Mouse (Mus musculus) liver, embryonic 16.5 days (tissue): ENCODE results near the gene Etv5. TPM values are rescaled to one million over a fixed set of nuclear protein-coding genes. Genes with fewer than 3 reads are reported as not detected.

Source experiments
- ATAC-seq: fragments of 200-750 bp; cut with Nextera tagmentation; 2 replicates; pipeline ENCODE4 v1.8.0; 2017; ENCODE audit warnings: low read depth, mild to moderate bottlenecking, moderate number of reproducible peaks, moderate library complexity
- H3K27ac ChIP-seq: fragments of 300-500 bp; sonication (generic); 2 replicates; pipeline ENCODE4 v1.5.1; 2014; ENCODE audit warnings: mild to moderate bottlenecking, low read length
- H3K27me3 ChIP-seq: fragments of 300-500 bp; sonication (generic); 2 replicates; pipeline ENCODE4 v1.6.1; 2014; ENCODE audit warnings: low read depth, low read length, mixed read lengths; ENCODE audit not compliant: control insufficient read depth, insufficient read depth
- H3K36me3 ChIP-seq: fragments of 300-500 bp; sonication (generic); 2 replicates; pipeline ENCODE4 v1.6.1; 2014; ENCODE audit warnings: mild to moderate bottlenecking; ENCODE audit not compliant: control insufficient read depth, insufficient read depth
- H3K4me1 ChIP-seq: fragments of 300-500 bp; sonication (generic); 2 replicates; pipeline ENCODE4 v1.6.1; 2014; ENCODE audit warnings: low read depth, low read length, mixed read lengths; ENCODE audit not compliant: control insufficient read depth
- H3K4me2 ChIP-seq: fragments of 300-500 bp; sonication (generic); 2 replicates; pipeline ENCODE4 v1.6.1; 2014; ENCODE audit warnings: low read depth, low read length, mixed read lengths
- H3K4me3 ChIP-seq: fragments of 300-500 bp; sonication (generic); 2 replicates; pipeline ENCODE4 v1.5.1; 2014; ENCODE audit warnings: low read depth, mild to moderate bottlenecking, low read length
- H3K9ac ChIP-seq: fragments of 300-500 bp; sonication (generic); 2 replicates; pipeline ENCODE4 v1.6.1; 2014; ENCODE audit warnings: low read depth, low read length
- H3K9me3 ChIP-seq: fragments of 300-500 bp; sonication (generic); replicated peaks from 2 replicates; pipeline ENCODE4 v1.6.1; 2016; ENCODE audit warnings: low read length; ENCODE audit not compliant: control insufficient read depth
- WGBS: fragments of 180-500 bp; shearing (Covaris S2); extraction: QIAGEN DNeasy Blood & Tissue Kit; methylation state at CpG from one replicate; pipeline ENCODE4 v1.1.7; 2014; ENCODE audit not compliant: insufficient replicate concordance; 5-methylcytosine and 5-hydroxymethylcytosine counted together
- polyA plus RNA-seq: library from polyadenylated mRNA; unstranded; fragments of >200 nt; fragmentation: Nextera tagmentation; extraction: Ambion mirVana; gene quantifications from 2 replicates; pipeline ENCODE4 v1.2.1, GENCODE M21; 2015

Gene Etv5
- polyA plus RNA-seq, 1 experiment from 2014 or later = 3.8 TPM

- Histone ChIP-seq H3K9me3 (no peaks in the 10 kb centered on the region), H3K4me1 (no peaks in the 10 kb centered on the region), H3K9ac (no peak overlapping the region), H3K36me3 (no peaks in the 10 kb centered on the region), H3K4me2 (no peak overlapping the region), H3K4me3 (no peak overlapping the region), H3K27me3 (no peaks in the 10 kb centered on the region), H3K27ac (no peak overlapping the region)
- ATAC-seq = no peak
- WGBS = 67% methylated on average over 4 of the region's 4 CpGs
Observed at GRCm38 (mm10) chr16:22351194-22351593, 88.3 kb downstream of the Etv5 start.

- Histone ChIP-seq H3K4me3 (no peak overlapping the region), H3K9me3 (no peaks in the 10 kb centered on the region), H3K36me3 (no peaks in the 10 kb centered on the region), H3K4me2 (no peak overlapping the region), H3K4me1 (no peaks in the 10 kb centered on the region), H3K9ac (no peak overlapping the region), H3K27ac (no peak overlapping the region), H3K27me3 (no peaks in the 10 kb centered on the region)
- no peak for ATAC-seq
- 23% methylated on average over 5 of the region's 5 CpGs for WGBS
Observed at GRCm38 (mm10) chr16:22349798-22350197, 89.7 kb downstream of the Etv5 start.

- ATAC-seq = no peak
- no peak overlapping the region for H3K4me2 ChIP-seq
- H3K9me3 ChIP-seq = no peaks in the 10 kb centered on the region
- H3K4me3 ChIP-seq = no peak overlapping the region
- 42% methylated on average over 16 of the region's 16 CpGs for WGBS
- H3K4me1 ChIP-seq = no peaks in the 10 kb centered on the region
- H3K27me3 ChIP-seq = no peaks in the 10 kb centered on the region
- H3K27ac ChIP-seq = no peak overlapping the region
- H3K9ac ChIP-seq = no peak overlapping the region
- no peaks in the 10 kb centered on the region for H3K36me3 ChIP-seq
Observed at GRCm38 (mm10) chr16:22348478-22349270, 90.8 kb downstream of the Etv5 start.

GRCm38 (mm10) chr16:22348014-22348413 lies 91.5 kb downstream of the Etv5 start:
- H3K4me3 ChIP-seq = no peak overlapping the region
- H3K27ac ChIP-seq = no peak overlapping the region
- H3K9ac ChIP-seq = no peak overlapping the region
- ATAC-seq = no peak
- no peaks in the 10 kb centered on the region for H3K36me3 ChIP-seq
- WGBS = 49% methylated on average over 4 of the region's 4 CpGs
- H3K4me1 ChIP-seq = no peaks in the 10 kb centered on the region
- no peak overlapping the region for H3K4me2 ChIP-seq
- no peaks in the 10 kb centered on the region for H3K9me3 ChIP-seq
- no peaks in the 10 kb centered on the region for H3K27me3 ChIP-seq

- no peak overlapping the region for H3K4me3 ChIP-seq
- H3K4me1 ChIP-seq = no peaks in the 10 kb centered on the region
- no peak for ATAC-seq
- H3K27ac ChIP-seq = no peak overlapping the region
- no peaks in the 10 kb centered on the region for H3K9me3 ChIP-seq
- H3K4me2 ChIP-seq = no peak overlapping the region
- H3K36me3 ChIP-seq = no peaks in the 10 kb centered on the region
- H3K27me3 ChIP-seq = no peaks in the 10 kb centered on the region
- H3K9ac ChIP-seq = no peak overlapping the region
- 58% methylated on average over 4 of the region's 4 CpGs for WGBS
Observed at GRCm38 (mm10) chr16:22341236-22341671, 98.3 kb downstream of the Etv5 start.

- no peak for ATAC-seq
- no peaks in the 10 kb centered on the region for H3K4me1 ChIP-seq
- H3K4me2 ChIP-seq = no peak overlapping the region
- H3K4me3 ChIP-seq = no peak overlapping the region
- WGBS = 58% methylated on average over 3 of the region's 3 CpGs
- H3K27me3 ChIP-seq = no peaks in the 10 kb centered on the region
- H3K27ac ChIP-seq = no peak overlapping the region
- H3K9me3 ChIP-seq = no peaks in the 10 kb centered on the region
- H3K36me3 ChIP-seq = no peaks in the 10 kb centered on the region
- no peak overlapping the region for H3K9ac ChIP-seq
Observed at GRCm38 (mm10) chr16:22335781-22336180, 103.7 kb downstream of the Etv5 start.

Other genes with a start within 250 kb of the Etv5 start
- 126 and 138 TPM in 2 replicates for gene Tra2b, start 173.7 kb downstream of the Etv5 start, polyA plus RNA-seq
- gene Dgkg, start 217.5 kb upstream of the Etv5 start, polyA plus RNA-seq = 0.83 and 1.5 TPM in 2 replicates